Mouse (Mus musculus) cerebellum, adult 8-10 months (tissue): ENCODE measurements at regions not wholly inside any gene's neighbourhood (a gene's known extent, or its start where the extent isn't known, plus 50 kb on each side); places are given as distances from the start of the nearest gene placed in this dataset.

Experiments used
- DNase-seq: peaks from one replicate; pipeline ENCODE4 v3.0.0; 2022

- DNase-seq, result no peak
Measured at GRCm38 (mm10) chr1:33271437-33272145, 398.0 kb downstream of the Prim2 start.

GRCm38 (mm10) chr1:33269162-33269561 lies 400.4 kb downstream of the Prim2 start:
- DNase-seq, result no peak

GRCm38 (mm10) chr1:33265731-33266415 lies 403.7 kb downstream of the Prim2 start:
- DNase-seq, result no peak

- no peak for DNase-seq
Measured at GRCm38 (mm10) chr1:33249474-33249873, 420.1 kb downstream of the Prim2 start.

GRCm38 (mm10) chr1:33247076-33247475 lies 422.5 kb downstream of the Prim2 start:
- DNase-seq, result no peak

- DNase-seq, result no peak
Measured at GRCm38 (mm10) chr1:33245186-33245585, 424.4 kb downstream of the Prim2 start.

GRCm38 (mm10) chr1:33244691-33245090 lies 424.9 kb downstream of the Prim2 start:
- no peak for DNase-seq

GRCm38 (mm10) chr1:33222997-33223396 lies 446.6 kb downstream of the Prim2 start:
- no peak for DNase-seq

- no peak for DNase-seq
Measured at GRCm38 (mm10) chr1:33214815-33215214, 454.8 kb downstream of the Prim2 start.

GRCm38 (mm10) chr1:33214394-33214793 lies 455.2 kb downstream of the Prim2 start:
- no peak for DNase-seq

- DNase-seq, result no peak
Measured at GRCm38 (mm10) chr1:33201571-33202189, 467.9 kb downstream of the Prim2 start.

- DNase-seq, result no peak
Measured at GRCm38 (mm10) chr1:33195114-33195513, 474.5 kb downstream of the Prim2 start.

- DNase-seq, result peak; percentile 3
Measured at GRCm38 (mm10) chr1:33174646-33175435, 494.8 kb downstream of the Prim2 start.

- DNase-seq, result no peak
Measured at GRCm38 (mm10) chr1:33136991-33137390, 532.6 kb downstream of the Prim2 start.

- DNase-seq, result no peak
Measured at GRCm38 (mm10) chr1:33130351-33130750, 539.2 kb downstream of the Prim2 start.

GRCm38 (mm10) chr1:33125062-33125461 lies 544.5 kb downstream of the Prim2 start:
- no peak for DNase-seq

GRCm38 (mm10) chr1:33106286-33106685 lies 559.2 kb upstream of the Gm5415 start:
- DNase-seq, result no peak

GRCm38 (mm10) chr1:33104296-33104695 lies 557.2 kb upstream of the Gm5415 start:
- DNase-seq, result no peak

GRCm38 (mm10) chr1:33098062-33098461 lies 551.0 kb upstream of the Gm5415 start:
- no peak for DNase-seq

GRCm38 (mm10) chr1:33096851-33097250 lies 549.8 kb upstream of the Gm5415 start:
- DNase-seq, result no peak

- no peak for DNase-seq
Measured at GRCm38 (mm10) chr1:33074551-33074950, 527.5 kb upstream of the Gm5415 start.

- no peak for DNase-seq
Measured at GRCm38 (mm10) chr1:33058010-33058409, 510.9 kb upstream of the Gm5415 start.

GRCm38 (mm10) chr1:33044388-33044787 lies 497.3 kb upstream of the Gm5415 start:
- no peak for DNase-seq
